Mouse (Mus musculus) embryo, embryonic 9.5 days (tissue): Measurements from ENCODE around the gene Gm4922.

Source experiments
- DNase-seq: peaks from one replicate; pipeline ENCODE4 v3.0.0-alpha.2; 2017; ENCODE audit errors: extremely low spot score

Gm4922 gene

GRCm38 (mm10) chr10:18786693-18787092 is at the start of gene Gm4922:
Gene Gm4922, minus strand, starts transcription at chr10:18786793.
- no peak for DNase-seq

- no peak for DNase-seq
Observed at GRCm38 (mm10) chr10:18835684-18836479, 49.3 kb upstream of the Gm4922 start.

GRCm38 (mm10) chr10:18834389-18834788 is 47.8 kb upstream of the Gm4922 start:
- DNase-seq = no peak

- no peak for DNase-seq
Observed at GRCm38 (mm10) chr10:18831823-18832222, 45.2 kb upstream of the Gm4922 start.

GRCm38 (mm10) chr10:18830359-18830758 is 43.8 kb upstream of the Gm4922 start:
- DNase-seq = no peak

GRCm38 (mm10) chr10:18827936-18828335 is 41.3 kb upstream of the Gm4922 start:
- no peak for DNase-seq

GRCm38 (mm10) chr10:18826107-18826506 is 39.5 kb upstream of the Gm4922 start:
- DNase-seq = no peak

- no peak for DNase-seq
Observed at GRCm38 (mm10) chr10:18825143-18825542, 38.5 kb upstream of the Gm4922 start.

- peak; percentile 32 for DNase-seq
Observed at GRCm38 (mm10) chr10:18816560-18816959, 30.0 kb upstream of the Gm4922 start.

- DNase-seq = no peak
Observed at GRCm38 (mm10) chr10:18811751-18812150, 25.2 kb upstream of the Gm4922 start.

GRCm38 (mm10) chr10:18790063-18790462 is 3.5 kb upstream of the Gm4922 start:
- no peak for DNase-seq

GRCm38 (mm10) chr10:18788601-18789000 is 2.0 kb upstream of the Gm4922 start:
- DNase-seq = no peak

- DNase-seq = no peak
Observed at GRCm38 (mm10) chr10:18777546-18777945, 9.0 kb downstream of the Gm4922 start.

GRCm38 (mm10) chr10:18772537-18773179 is 13.9 kb downstream of the Gm4922 start:
- no peak for DNase-seq

- no peak for DNase-seq
Observed at GRCm38 (mm10) chr10:18769909-18770308, 16.7 kb downstream of the Gm4922 start.

GRCm38 (mm10) chr10:18760241-18760640 is 26.4 kb downstream of the Gm4922 start:
- DNase-seq = peak; percentile 64

GRCm38 (mm10) chr10:18750057-18750456 is 36.5 kb downstream of the Gm4922 start:
- DNase-seq = no peak

GRCm38 (mm10) chr10:18743286-18744142 is 43.1 kb downstream of the Gm4922 start, which contains the start of gene Arfgef3:
Gene Arfgef3, minus strand, starts transcription at chr10:18743949.
- peak; percentile 47 for DNase-seq

GRCm38 (mm10) chr10:18742086-18742485 is 44.5 kb downstream of the Gm4922 start:
- DNase-seq = no peak

GRCm38 (mm10) chr10:18741024-18741423 is 45.6 kb downstream of the Gm4922 start:
- no peak for DNase-seq
